Mouse (Mus musculus) E14TG2a.4 (cell line): ENCODE results near the gene Uqcrq.

ENCODE experiments used
- H3K27me3 ChIP-seq: 2 replicates; pipeline ENCODE4 v1.6.1; 2014; ENCODE audit warnings: low read length, control low read depth; ENCODE audit not compliant: insufficient read depth
- H3K36me3 ChIP-seq: 2 replicates; pipeline ENCODE4 v1.6.1; 2014; ENCODE audit warnings: low read length, control low read depth; ENCODE audit not compliant: insufficient read depth
- H3K4me1 ChIP-seq: replicated peaks from 2 replicates; pipeline ENCODE4 v1.6.1; 2014; ENCODE audit warnings: low read depth, low read length, control low read depth
- H3K4me3 ChIP-seq: replicated peaks from 2 replicates; pipeline ENCODE4 v1.5.1; 2014; ENCODE audit warnings: mild to moderate bottlenecking, low read length
- H3K9me3 ChIP-seq: 2 replicates; pipeline ENCODE4 v1.6.1; 2014; ENCODE audit warnings: low read length, control low read depth
- CTCF ChIP-seq: conservative IDR thresholded peaks from 2 replicates; pipeline ENCODE4 v1.5.1; 2014; ENCODE audit warnings: low read length
- NANOG ChIP-seq: IDR thresholded peaks from 2 replicates; pipeline ENCODE4 v1.6.1; 2014; ENCODE audit warnings: borderline replicate concordance, low read length, mixed read lengths
- POU5F1 ChIP-seq: IDR thresholded peaks from 2 replicates; pipeline ENCODE4 v1.6.1; 2014; ENCODE audit warnings: low read length, borderline replicate concordance

The Uqcrq gene

DNA sequence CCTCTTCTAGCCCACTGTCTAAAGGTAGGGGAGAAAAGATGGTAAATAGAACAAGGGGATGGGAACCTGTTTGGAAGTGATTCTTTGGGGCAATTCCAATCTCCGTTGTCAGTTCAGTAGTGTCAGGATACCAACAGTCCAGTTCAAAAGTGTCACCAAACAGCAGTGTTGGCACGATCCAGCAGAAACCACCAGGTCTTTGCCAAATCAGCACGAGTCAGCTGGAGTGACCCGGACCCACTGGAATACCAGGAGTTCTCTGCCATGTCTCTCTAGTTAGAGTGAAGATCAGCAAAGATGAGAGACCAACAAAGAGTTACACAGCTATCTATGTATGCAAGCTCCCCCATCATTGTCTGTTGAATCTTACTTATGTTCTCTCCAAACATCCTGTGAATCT lies 16.8 kb downstream of the Uqcrq start:
- H3K36me3 ChIP-seq: peaks cover 98% of the 10 kb centered on the region
- TF ChIP-seq CTCF (no peak), NANOG (no peak), POU5F1 (no peak)
- H3K4me1 ChIP-seq: no peaks in the 10 kb centered on the region
- no peak overlapping the region for H3K4me3 ChIP-seq
- no peaks in the 10 kb centered on the region for H3K9me3 ChIP-seq
- no peaks in the 10 kb centered on the region for H3K27me3 ChIP-seq

DNA sequence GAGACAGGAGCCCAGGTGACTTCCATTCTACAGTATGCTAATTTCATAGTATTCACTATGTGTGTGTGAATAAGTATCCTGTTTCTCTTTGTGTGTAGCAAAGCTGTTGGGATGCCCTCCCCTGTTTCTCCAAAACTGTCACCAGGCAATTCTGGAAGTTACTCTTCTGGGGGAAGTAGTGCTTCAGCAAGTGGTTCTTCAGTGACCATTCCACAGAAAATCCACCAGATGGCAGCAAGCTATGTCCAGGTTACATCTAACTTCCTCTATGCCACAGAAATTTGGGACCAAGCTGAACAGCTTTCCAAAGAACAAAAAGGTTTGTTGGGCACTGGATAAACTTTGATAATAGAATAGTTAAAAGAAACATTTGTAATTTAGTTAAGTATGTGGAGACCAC lies 18.9 kb downstream of the Uqcrq start:
- no peaks in the 10 kb centered on the region for H3K27me3 ChIP-seq
- no peaks in the 10 kb centered on the region for H3K4me1 ChIP-seq
- TF ChIP-seq POU5F1 (no peak), CTCF (peak; percentile 55), NANOG (no peak)
- H3K9me3 ChIP-seq: no peaks in the 10 kb centered on the region
- H3K36me3 ChIP-seq: peaks cover 97% of the 10 kb centered on the region
- H3K4me3 ChIP-seq: no peak overlapping the region

DNA sequence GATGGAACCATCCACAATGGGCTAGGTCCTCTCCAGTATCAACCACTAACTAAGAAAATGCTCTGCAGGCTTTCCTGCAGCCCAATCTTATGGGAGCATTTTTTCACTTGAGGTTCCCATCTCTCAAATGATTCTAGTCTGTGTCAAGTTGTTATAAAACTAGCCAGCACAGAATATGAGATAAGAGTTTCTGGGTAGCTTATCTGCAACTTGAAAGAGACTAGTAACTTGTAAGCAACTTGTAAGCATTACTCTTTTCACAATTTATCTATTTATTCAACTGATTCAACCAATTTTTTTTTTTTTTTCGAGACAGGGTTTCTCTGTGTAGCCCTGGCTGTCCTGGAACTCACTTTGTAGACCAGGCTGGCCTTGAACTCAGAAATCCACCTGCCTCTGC lies 27.0 kb downstream of the Uqcrq start:
- Histone ChIP-seq H3K36me3 (peaks cover 96% of the 10 kb centered on the region), H3K4me1 (no peaks in the 10 kb centered on the region), H3K4me3 (no peak overlapping the region), H3K9me3 (no peaks in the 10 kb centered on the region), H3K27me3 (no peaks in the 10 kb centered on the region)
- no peak for TF ChIP-seq NANOG
- no peak for TF ChIP-seq CTCF
- TF ChIP-seq POU5F1: no peak

DNA sequence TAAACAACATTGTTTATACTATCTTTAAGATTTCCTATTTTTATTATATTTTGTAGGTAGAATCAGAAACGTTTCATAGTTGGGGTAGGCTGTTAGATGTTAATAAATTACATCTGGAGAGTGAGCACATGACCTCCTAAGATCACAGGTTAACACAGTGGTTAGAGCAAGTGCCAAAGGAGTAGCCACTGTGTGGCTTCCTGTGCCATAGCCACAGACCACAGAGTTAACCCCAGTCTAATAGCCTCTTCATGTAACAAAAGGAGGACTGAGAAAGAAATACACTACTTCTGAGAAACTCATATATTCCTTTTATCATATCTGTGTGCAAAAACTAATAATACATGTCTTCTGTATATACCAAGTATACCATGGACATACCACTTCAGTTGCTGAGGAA lies 36.8 kb downstream of the Uqcrq start:
- no peaks in the 10 kb centered on the region for H3K9me3 ChIP-seq
- no peak overlapping the region for H3K4me3 ChIP-seq
- H3K27me3 ChIP-seq: no peaks in the 10 kb centered on the region
- no peak for TF ChIP-seq POU5F1
- TF ChIP-seq NANOG: no peak
- TF ChIP-seq CTCF: no peak
- peaks cover 82% of the 10 kb centered on the region for H3K36me3 ChIP-seq
- no peaks in the 10 kb centered on the region; the same call in 1 of the 2 replicates for H3K4me1 ChIP-seq

DNA sequence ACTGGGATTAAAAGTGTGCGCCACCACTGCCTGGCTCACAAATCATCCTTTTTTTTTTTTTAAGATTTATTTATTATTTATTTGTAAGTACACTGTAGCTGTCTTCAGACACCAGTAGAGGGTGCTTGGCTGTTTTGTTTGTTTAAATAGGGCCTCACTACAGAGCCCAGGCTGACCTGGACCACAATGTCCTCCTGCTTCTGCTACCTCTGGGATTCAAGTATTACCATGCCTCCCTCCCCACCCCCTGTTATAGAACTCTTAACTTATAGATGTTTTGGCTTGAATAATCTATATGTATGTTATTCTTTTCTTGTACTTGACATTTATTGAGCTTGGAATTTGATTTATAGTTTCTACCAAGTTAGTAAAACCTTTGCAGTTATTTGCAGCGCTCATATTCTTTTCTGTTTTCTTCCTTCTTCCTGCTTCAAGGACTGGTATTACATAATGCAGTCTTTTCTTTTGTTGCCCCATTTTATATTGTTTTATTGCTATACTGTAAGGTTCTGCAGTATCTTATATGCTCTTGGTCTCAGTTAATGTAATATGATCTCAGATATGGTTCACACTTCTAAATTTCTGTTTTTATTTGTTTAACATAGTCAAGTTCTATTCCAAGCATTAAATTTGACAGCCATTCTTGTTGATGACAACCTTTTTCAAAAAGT lies 46.7 kb downstream of the Uqcrq start:
- H3K27me3 ChIP-seq: no peaks in the 10 kb centered on the region
- TF ChIP-seq POU5F1 (no peak), NANOG (no peak), CTCF (no peak)
- H3K36me3 ChIP-seq: peaks cover 69% of the 10 kb centered on the region
- H3K4me3 ChIP-seq: no peak overlapping the region
- H3K4me1 ChIP-seq: peaks cover 2% of the 10 kb centered on the region
- no peaks in the 10 kb centered on the region for H3K9me3 ChIP-seq

DNA sequence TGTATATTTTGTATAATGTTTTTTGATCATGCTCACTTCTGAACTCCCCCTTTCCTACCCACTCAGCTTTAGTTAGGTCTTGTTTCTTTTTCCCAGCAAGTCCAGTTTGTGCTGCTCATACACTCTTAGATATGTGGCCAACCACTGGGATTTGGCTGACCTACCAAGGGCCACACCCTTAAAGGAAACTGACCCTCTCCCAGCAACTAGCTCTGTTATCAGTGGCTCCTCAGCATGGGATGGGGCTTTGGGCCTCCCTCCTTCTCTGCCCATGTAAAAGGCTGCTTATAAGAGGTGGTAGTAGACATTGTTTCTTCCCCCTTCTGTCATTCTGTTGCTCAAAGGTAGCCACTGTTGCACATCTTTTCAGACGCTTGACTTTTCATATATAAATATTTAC lies 51.7 kb downstream of the Uqcrq start:
- H3K27me3 ChIP-seq: no peaks in the 10 kb centered on the region
- peaks cover 4% of the 10 kb centered on the region for H3K4me1 ChIP-seq
- no peak for TF ChIP-seq CTCF
- no peak for TF ChIP-seq POU5F1
- TF ChIP-seq NANOG: no peak
- no peaks in the 10 kb centered on the region for H3K9me3 ChIP-seq
- H3K4me3 ChIP-seq: no peak overlapping the region
- peaks cover 73% of the 10 kb centered on the region for H3K36me3 ChIP-seq
